Mouse (Mus musculus): ENCODE measurements around the gene Slc44a5.

The Slc44a5 gene

GRCm38 (mm10) chr3:153968549-153968948, 4.7 kb upstream of the Slc44a5 start:
- peak; percentile 90 for DNase-seq (ENCODE audit: low read depth, low spot score)

- DNase-seq (ENCODE audit: low read depth, low spot score), result peak; percentile 57
These were observed 3.8 kb upstream of the Slc44a5 start for GRCm38 (mm10) chr3:153969451-153969850.

- peak; percentile 31 for DNase-seq (ENCODE audit: low read depth, low spot score)
These were observed 919 bp downstream of the Slc44a5 start for GRCm38 (mm10) chr3:153973949-153974760.

GRCm38 (mm10) chr3:153975060-153975459, 1.8 kb downstream of the Slc44a5 start:
- DNase-seq (ENCODE audit: low read depth, low spot score), result no peak

- DNase-seq (ENCODE audit: low read depth, low spot score), result no peak
These were observed 2.6 kb downstream of the Slc44a5 start for GRCm38 (mm10) chr3:153975791-153976190.

- peak; percentile 61 for DNase-seq (ENCODE audit: low read depth, low spot score)
These were observed 7.4 kb downstream of the Slc44a5 start for GRCm38 (mm10) chr3:153980611-153981010.

- DNase-seq (ENCODE audit: low read depth, low spot score), result peak; percentile 62
These were observed 11.4 kb downstream of the Slc44a5 start for GRCm38 (mm10) chr3:153984428-153985340.

GRCm38 (mm10) chr3:153999797-154000528, 26.7 kb downstream of the Slc44a5 start:
- DNase-seq (ENCODE audit: low read depth, low spot score), result no peak

- peak; percentile 19 for DNase-seq (ENCODE audit: low read depth, low spot score)
These were observed 28.1 kb downstream of the Slc44a5 start for GRCm38 (mm10) chr3:154001348-154001747.

- no peak for DNase-seq (ENCODE audit: low read depth, low spot score)
These were observed 73.6 kb downstream of the Slc44a5 start for GRCm38 (mm10) chr3:154046876-154047275.

- no peak for DNase-seq (ENCODE audit: low read depth, low spot score)
These were observed 80.1 kb downstream of the Slc44a5 start for GRCm38 (mm10) chr3:154053331-154053730.

- no peak for DNase-seq (ENCODE audit: low read depth, low spot score)
These were observed 84.2 kb downstream of the Slc44a5 start for GRCm38 (mm10) chr3:154057464-154057863.

- no peak for DNase-seq (ENCODE audit: low read depth, low spot score)
These were observed 85.0 kb downstream of the Slc44a5 start for GRCm38 (mm10) chr3:154058200-154058599.

- DNase-seq (ENCODE audit: low read depth, low spot score), result peak; percentile 74
These were observed 98.8 kb downstream of the Slc44a5 start for GRCm38 (mm10) chr3:154071989-154072388.

GRCm38 (mm10) chr3:154075749-154076148, 102.5 kb downstream of the Slc44a5 start:
- DNase-seq (ENCODE audit: low read depth, low spot score), result no peak

GRCm38 (mm10) chr3:154081687-154082086, 108.5 kb downstream of the Slc44a5 start:
- no peak for DNase-seq (ENCODE audit: low read depth, low spot score)

- no peak for DNase-seq (ENCODE audit: low read depth, low spot score)
These were observed 109.0 kb downstream of the Slc44a5 start for GRCm38 (mm10) chr3:154082241-154082640.

- no peak for DNase-seq (ENCODE audit: low read depth, low spot score)
These were observed 109.7 kb downstream of the Slc44a5 start for GRCm38 (mm10) chr3:154082961-154083360.

GRCm38 (mm10) chr3:154089996-154090395, 116.8 kb downstream of the Slc44a5 start:
- DNase-seq (ENCODE audit: low read depth, low spot score), result no peak

- DNase-seq (ENCODE audit: low read depth, low spot score), result no peak
These were observed 118.5 kb downstream of the Slc44a5 start for GRCm38 (mm10) chr3:154091468-154092338.

- no peak for DNase-seq (ENCODE audit: low read depth, low spot score)
These were observed 119.2 kb downstream of the Slc44a5 start for GRCm38 (mm10) chr3:154092466-154092865.

Measured in ZHBTc4 (cell line).